Mouse (Mus musculus) heart, postnatal 10 days (tissue): ENCODE data around the gene 9130213A22Rik. TPM values are rescaled to one million over a fixed set of nuclear protein-coding genes. Genes with fewer than 3 reads are reported as not detected.
A peak's percentile ranks its signal among the peaks of the same experiment; 100 is the strongest.

ENCODE experiments used
- DNase-seq, 2 experiments: peaks; one replicate each; pipeline ENCODE4 v3.0.0; 2021
- intact Hi-C: fragments of 180-260 bp; cut with DNase I; formaldehyde crosslinking; loops from one replicate; pipeline ENCODE4 v1.15.1; 2025
- total RNA-seq, 2 experiments: library from RNA; stranded (reverse); gene quantifications; 2 replicates each; pipeline ENCODE4 v1.2.3; 2021

9130213A22Rik gene
- total RNA-seq, result under 1 TPM; 0.42 to 0.60 TPM

GRCm38 (mm10) chr11:69122336-69122951 lies at the start of gene 9130213A22Rik:
Gene 9130213A22Rik (minus strand): TSS chr11:69122589.
- DNase-seq, result peak; percentile 93 to 94
- intact Hi-C loops, result loop anchor here (1.0 to 2.0 kb wide), 2 partner anchors 34 to 55 kb away; partner anchors contain the start of gene Vamp2

GRCm38 (mm10) chr11:69171626-69172025 lies 49.2 kb upstream of the 9130213A22Rik start:
- intact Hi-C loops, result no loop called here

GRCm38 (mm10) chr11:69169313-69169712 lies 46.9 kb upstream of the 9130213A22Rik start:
- intact Hi-C loops, result no loop called here
- no peak for DNase-seq

More at GRCm38 (mm10) chr11:69171626-69172025, 49.2 kb upstream of the 9130213A22Rik start:
- DNase-seq, result peak; percentile 90

GRCm38 (mm10) chr11:69156800-69157199 lies 34.4 kb upstream of the 9130213A22Rik start, which contains the start of gene Alox12b:
Gene Alox12b (plus strand): TSS chr11:69156989.
- intact Hi-C loops, result no loop called here
- DNase-seq, result no peak

GRCm38 (mm10) chr11:69155351-69155750 lies 33.0 kb upstream of the 9130213A22Rik start:
- intact Hi-C loops, result no loop called here
- DNase-seq, result no peak

GRCm38 (mm10) chr11:69153831-69154230 lies 31.4 kb upstream of the 9130213A22Rik start:
- DNase-seq, result no peak
- intact Hi-C loops, result no loop called here

GRCm38 (mm10) chr11:69151004-69151403 lies 28.6 kb upstream of the 9130213A22Rik start:
- intact Hi-C loops, result loop anchor here (2.0 kb wide), 1 partner anchor 84 kb away; no protein-coding TSS in a partner anchor
- DNase-seq, result no peak

GRCm38 (mm10) chr11:69150444-69150843 lies 28.1 kb upstream of the 9130213A22Rik start:
- DNase-seq, result peak; percentile 74 to 83
- intact Hi-C loops, result loop anchor here (1.0 to 2.0 kb wide), 2 partner anchors 25 to 84 kb away; partner anchors contain the start of gene Aloxe3

- intact Hi-C loops, result loop anchor here (1.0 to 2.0 kb wide), 2 partner anchors 24 to 83 kb away; partner anchors contain the start of gene Aloxe3
- peak in 1 of 2 experiments; percentile 9 for DNase-seq
Observed at GRCm38 (mm10) chr11:69149728-69150127, 27.3 kb upstream of the 9130213A22Rik start.

GRCm38 (mm10) chr11:69148451-69148960 lies 26.1 kb upstream of the 9130213A22Rik start:
- intact Hi-C loops, result no loop called here

GRCm38 (mm10) chr11:69147546-69147945 lies 25.2 kb upstream of the 9130213A22Rik start:
- DNase-seq, result no peak
- intact Hi-C loops, result no loop called here

More at GRCm38 (mm10) chr11:69148451-69148960, 26.1 kb upstream of the 9130213A22Rik start:
- DNase-seq, result no peak

GRCm38 (mm10) chr11:69135361-69135760 lies 13.0 kb upstream of the 9130213A22Rik start:
- no peak for DNase-seq
- intact Hi-C loops, result no loop called here

GRCm38 (mm10) chr11:69134622-69134968 lies 12.2 kb upstream of the 9130213A22Rik start:
- intact Hi-C loops, result no loop called here
- DNase-seq, result no peak

- intact Hi-C loops, result no loop called here
- peak; percentile 39 to 53 for DNase-seq
Observed at GRCm38 (mm10) chr11:69133923-69134621, 11.7 kb upstream of the 9130213A22Rik start.

GRCm38 (mm10) chr11:69133566-69133922 lies 11.2 kb upstream of the 9130213A22Rik start:
- DNase-seq, result no peak
- intact Hi-C loops, result no loop called here

- intact Hi-C loops, result loop anchor here (5.0 kb wide), 1 partner anchor 244 kb away; no protein-coding TSS in a partner anchor
- no peak for DNase-seq
Observed at GRCm38 (mm10) chr11:69128426-69129122, 6.2 kb upstream of the 9130213A22Rik start.

GRCm38 (mm10) chr11:69126706-69127095 lies 4.3 kb upstream of the 9130213A22Rik start:
- intact Hi-C loops, result loop anchor here (5.0 kb wide), 1 partner anchor 246 kb away; no protein-coding TSS in a partner anchor
- DNase-seq, result no peak

- DNase-seq, result no peak
- intact Hi-C loops, result loop anchor here (1.0 to 5.0 kb wide), 2 partner anchors 24 to 246 kb away; no protein-coding TSS in a partner anchor
Observed at GRCm38 (mm10) chr11:69125919-69126705, 3.7 kb upstream of the 9130213A22Rik start.

GRCm38 (mm10) chr11:69125852-69125918 lies 3.3 kb upstream of the 9130213A22Rik start, which contains the start of gene Aloxe3:
Gene Aloxe3 (plus strand): TSS chr11:69125896.
- DNase-seq, result no peak
- intact Hi-C loops, result loop anchor here (1.0 to 5.0 kb wide), 2 partner anchors 25 to 247 kb away; no protein-coding TSS in a partner anchor
